Mouse (Mus musculus) frontal cortex, adult (tissue): ENCODE measurements at regions not wholly inside any gene's neighbourhood (a gene's known extent, or its start where the extent isn't known, plus 50 kb on each side); places are given as distances from the start of the nearest gene placed in this dataset.
A peak's percentile ranks its signal among the peaks of the same experiment; 100 is the strongest.

Experiments used
- ATAC-seq: cut with Nextera tagmentation; 2 replicates; pipeline ENCODE4 v1.9.2; 2017; ENCODE audit warnings: mild to moderate bottlenecking, moderate library complexity, mixed read lengths; ENCODE audit not compliant: low TSS enrichment

DNA sequence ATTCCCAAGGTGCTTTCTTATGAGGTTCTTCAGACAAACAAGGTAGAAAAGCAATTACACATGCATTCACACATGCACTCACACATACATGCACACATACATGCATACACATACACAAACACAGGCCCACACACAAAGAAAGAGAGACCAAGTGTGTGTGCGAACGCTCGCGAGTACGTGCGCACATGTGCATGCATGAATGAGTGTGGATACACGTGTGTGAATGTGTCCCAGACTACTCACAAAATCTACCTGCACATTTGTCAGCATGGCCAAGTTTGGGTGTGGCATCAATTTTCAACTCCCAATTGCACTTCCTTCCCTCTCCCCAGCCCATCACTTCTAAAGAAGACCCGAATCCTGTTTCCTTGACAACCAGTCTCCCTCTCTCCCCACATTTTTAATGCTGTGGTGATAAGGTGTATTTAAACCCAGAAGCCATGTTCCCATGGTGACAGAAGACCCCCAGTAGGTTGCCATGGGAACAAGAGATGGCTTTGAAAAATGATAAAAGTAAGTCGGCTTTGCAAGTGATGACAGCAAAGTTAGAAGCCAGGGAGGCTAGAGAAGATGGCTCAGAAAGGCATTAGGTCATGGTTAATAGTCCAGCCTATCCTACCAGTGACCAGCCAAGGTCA is 206.3 kb downstream of the Rpl10-ps3 start:
- ATAC-seq: no peak

DNA sequence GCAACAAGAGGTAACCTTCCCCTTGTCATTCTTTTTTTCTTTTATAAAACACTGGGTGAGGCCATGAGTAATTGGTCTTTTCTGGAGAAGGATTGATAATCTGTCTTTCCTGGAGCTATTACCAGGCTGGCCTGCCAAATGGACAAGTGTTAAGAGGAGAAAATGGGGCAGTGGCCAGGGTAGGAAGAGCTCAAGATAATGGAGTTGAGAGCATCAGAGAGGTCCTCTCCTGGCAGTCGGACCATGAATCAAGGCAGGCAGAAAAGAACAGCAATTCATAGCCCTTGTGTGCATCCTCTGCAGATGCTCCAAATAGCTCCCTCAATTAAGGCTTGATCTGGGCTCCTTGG is 208.2 kb downstream of the Rpl10-ps3 start:
- ATAC-seq: no peak

DNA sequence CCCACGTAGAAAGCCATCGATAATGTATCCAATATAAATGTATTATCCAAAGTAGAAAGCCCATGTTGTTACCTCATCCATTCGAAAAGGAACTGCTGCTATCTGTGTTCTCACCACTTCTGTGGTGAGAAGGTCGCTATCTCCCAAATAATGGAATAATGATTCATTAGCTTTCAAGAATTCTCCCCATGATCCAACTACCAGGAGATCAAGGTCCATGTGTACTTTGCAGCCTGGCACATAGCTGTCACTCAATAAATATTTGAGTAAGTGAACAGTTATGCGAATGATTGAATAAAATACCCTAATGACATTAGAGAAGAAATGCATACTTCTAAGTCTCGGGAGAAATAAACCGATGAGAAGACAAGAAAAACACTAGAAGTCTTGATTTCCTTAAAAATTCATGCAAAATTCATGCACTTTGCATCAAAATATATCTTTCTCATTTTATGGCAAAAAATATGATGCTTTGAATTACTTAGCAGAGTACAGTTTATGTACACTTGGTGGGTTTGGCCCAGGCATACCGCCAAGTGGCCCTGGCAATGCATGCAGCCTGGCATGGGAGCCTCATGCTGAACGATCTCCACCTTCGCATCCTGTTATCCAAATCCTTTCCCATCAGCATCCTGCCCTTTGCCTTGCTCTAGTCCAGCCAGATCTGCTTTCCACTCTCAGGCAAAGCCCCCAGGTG is 208.7 kb downstream of the Rpl10-ps3 start:
- ATAC-seq: no peak

DNA sequence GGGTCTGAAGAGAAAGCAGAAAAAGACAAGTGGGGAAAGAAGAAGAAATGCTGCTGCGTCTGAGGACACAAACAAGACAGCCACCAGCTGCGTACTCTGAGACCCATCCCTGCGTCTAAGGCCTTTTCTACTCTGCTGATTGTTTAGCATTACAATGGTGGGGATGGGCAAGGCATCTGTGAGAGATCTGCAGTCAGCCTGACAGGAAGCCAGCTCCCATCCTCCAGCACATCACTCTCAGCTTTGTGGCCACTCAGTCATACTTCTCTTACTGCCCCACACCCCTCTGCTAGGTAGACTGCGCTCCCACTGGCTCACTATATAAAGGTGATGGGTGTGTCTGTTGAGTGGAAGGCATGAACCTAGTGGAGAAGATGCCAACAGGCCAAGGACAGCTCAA is 220.5 kb downstream of the Rpl10-ps3 start:
- no peak for ATAC-seq

DNA sequence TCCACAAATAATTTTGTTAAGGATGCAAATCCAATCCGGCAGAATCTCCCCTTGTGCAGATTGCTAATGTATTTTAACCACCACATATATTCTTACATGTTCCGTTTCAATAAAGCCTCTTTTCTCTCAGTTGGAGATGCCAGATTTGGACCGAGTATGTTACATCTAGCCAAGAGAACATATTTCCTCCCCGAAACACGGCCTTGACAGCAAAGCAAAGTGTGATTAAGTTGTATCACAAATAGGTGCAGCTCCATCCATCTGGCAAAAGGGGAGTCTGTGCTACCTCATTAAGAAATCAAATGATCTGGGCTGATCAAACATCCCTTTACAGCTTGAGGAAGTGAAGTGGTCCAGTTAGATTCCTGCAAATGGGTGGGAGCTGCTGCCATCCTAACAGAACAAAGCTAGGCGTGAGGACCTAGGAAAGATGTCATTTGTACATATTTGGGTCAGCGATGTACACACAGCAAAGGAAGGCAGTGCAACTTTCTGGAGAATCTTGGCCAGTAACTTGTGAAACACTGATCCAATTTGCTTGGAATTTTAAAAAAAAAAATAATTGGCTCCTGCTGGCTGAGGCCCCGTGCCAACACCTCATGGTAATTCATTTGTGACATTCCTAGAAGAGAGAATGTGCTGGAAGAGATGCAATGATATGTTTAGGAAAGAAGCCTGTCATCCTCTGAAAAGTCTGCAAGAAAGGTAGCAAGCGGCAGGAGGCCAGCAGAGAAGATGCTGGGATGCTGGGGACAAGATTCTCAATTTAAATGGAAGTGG is 223.8 kb downstream of the Rpl10-ps3 start:
- ATAC-seq: peak; percentile 13; the same call in 1 of the 2 replicates

DNA sequence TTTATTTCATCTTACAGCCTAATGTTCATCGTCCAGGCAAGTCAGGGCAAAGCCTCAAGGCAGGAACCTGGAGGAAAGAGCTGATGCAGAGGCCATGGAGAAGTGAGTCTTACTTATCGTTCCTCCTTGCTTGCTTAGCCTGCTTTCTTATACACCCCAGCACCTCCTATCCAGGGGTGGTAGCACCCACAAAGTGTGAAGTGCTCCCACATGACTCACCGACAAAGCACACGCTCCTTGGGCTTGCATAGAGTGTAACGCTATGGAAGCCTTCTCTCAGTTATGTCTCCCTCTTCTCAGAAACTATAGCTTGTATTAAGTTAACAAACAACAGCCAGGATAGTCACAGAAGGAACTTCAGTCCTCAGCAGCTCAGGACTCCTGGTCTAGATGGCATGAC is 225.4 kb downstream of the Rpl10-ps3 start:
- ATAC-seq: peak; percentile 83

DNA sequence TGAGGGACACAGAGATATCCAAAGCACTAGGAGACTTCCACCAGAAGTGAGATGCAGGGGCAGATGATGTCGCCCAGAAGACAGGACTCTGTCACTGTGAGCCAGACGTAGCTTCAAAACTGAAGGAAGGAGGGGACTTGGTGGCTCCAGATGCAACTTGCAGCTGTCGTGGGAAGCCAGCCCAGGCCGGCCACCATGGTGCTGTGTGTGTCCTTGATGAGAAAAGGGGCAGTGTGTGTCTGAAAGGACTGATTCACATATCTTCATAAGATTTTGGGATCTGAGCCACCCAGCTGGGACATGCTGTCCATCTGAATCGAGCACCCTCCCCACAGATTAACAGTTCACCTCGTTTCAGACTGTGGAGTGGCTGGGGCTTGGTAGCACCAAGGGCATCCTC is 226.2 kb downstream of the Rpl10-ps3 start:
- no peak for ATAC-seq

DNA sequence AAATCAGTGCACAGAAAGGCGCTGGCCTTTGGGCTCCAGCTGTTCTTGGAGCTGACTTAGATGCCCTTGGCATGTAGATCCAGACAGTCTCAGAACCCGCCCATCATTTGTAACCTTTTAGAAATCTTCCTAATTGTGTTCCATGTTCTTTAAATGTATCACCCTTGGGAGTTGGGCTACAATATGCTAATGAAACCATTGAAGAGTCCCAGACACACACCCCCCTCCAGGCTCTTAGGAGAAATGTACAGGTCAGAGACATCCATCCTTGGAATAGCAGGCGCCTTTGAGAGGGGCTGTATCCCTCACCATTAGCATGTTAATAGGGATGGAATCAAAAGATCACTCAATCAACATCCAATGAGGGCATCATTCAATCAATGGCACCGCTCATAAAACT is 238.2 kb downstream of the Rpl10-ps3 start:
- ATAC-seq: no peak

DNA sequence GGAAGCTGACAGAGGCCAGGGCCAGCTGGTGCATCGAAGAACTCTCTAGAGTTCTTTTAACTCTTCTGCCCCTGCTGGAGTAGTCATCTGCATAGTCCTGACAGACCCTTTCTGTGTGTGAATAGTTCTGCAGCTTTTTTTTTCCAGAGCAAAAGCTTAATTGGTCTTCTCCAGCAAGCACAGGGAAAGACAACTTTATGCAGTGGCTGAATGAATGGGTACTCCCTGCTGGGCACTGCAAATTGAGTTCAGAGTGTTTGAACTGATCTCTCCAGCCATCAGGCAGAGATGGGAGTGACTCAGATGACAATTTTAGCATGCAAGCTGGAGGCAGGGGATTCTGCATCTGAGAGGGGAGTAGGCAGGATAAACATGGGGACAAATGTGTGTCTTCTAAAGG is 242.0 kb downstream of the Rpl10-ps3 start:
- 0 out of 2 replicates have a peak, but pooled peaks have one; percentile 31 for ATAC-seq

DNA sequence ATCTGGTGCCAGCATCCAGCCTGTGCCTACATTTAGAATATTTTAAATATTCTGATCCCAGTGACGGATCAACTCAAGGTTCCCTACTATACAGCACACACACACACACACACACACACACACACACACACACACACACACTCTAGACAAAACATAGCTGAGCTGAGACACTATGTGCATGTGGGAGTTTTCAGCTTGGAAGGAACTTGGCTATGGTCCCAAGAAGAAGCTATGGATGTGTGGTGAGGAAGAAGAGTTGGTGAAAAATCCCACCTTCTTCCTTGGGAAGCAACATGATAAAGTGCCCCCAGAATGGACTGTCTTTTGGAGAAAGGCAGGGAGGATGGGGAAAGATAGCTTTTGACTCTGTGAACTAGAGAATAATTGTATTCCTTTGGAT is 243.7 kb downstream of the Rpl10-ps3 start:
- ATAC-seq: peak; percentile 20; the same call in 1 of the 2 replicates

DNA sequence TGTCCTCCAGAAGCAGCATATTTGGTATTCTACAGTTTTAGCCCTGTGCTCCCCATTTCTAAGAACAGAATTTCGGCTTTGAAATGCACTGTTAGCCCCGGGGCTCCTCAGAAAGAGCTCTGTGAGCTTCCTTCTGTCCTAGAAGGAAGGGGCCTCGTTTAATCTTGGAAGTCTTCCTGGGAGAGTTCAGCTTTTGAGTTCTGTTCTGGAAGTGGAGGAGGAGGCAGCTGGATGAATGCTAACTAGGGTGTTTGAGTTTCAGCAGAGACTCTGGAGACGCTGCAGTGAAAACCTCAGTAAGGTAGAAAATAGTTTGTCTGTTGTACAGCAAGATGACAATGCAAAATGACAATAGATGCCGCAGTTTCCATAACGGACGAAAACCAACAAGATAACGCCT is 253.8 kb downstream of the Rpl10-ps3 start:
- ATAC-seq: peak; percentile 94

DNA sequence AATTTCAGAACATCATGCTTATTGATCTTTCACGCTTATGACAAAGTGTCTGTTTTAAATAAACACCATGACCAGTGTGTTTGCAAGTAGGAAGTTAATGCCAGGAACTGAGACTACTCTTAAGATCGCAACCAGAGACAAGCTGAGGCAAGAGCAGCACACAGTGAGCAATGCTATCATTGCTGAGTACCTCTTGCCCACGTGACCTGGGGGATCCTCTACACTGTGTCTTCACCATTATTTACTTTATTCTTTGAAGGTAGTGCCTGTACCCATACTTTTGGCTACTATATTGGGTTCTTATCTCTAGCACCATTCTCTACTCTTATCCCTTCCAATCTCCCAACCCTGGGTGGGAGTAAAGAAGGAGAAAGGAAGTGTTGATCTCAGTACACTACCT is 254.9 kb downstream of the Rpl10-ps3 start:
- no peak for ATAC-seq

DNA sequence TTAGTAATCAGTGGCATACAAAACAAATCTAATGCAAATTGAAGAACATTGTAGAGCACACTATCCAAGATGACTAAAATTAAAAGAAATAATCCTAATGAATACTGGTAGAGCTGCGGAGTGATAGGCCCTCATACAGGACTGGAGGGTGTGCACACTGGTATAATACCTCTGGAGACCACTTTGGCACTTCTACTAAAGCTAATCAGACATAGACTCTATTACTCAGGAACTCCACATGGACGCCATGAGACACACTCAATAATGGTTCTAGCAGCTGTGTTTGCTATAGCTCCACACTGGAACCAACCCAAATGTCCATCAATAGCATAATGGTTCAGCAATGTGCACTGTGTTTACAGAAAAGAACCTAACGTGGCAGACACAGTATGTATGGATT is 264.6 kb downstream of the Rpl10-ps3 start:
- no peak for ATAC-seq

DNA sequence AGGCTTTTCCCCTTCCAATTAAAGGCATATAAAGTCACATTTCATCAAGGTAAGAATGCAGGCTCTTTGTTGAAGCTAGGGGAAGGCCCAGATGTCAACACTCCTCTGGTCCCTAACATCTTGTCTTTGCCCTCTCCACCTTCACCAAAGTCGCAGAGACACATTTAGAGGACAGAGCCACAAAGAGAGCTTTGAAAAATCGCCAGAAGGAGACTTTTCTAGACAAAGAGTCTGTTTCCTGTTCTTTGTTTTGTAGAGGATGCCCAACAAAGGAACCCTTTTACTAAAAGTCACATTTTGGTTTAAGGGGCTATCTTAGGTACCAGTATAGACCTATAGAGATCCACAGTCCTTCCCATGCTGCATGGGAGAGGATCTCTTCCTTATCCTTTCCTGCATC is 269.9 kb upstream of the Ncam1 start:
- no peak for ATAC-seq

DNA sequence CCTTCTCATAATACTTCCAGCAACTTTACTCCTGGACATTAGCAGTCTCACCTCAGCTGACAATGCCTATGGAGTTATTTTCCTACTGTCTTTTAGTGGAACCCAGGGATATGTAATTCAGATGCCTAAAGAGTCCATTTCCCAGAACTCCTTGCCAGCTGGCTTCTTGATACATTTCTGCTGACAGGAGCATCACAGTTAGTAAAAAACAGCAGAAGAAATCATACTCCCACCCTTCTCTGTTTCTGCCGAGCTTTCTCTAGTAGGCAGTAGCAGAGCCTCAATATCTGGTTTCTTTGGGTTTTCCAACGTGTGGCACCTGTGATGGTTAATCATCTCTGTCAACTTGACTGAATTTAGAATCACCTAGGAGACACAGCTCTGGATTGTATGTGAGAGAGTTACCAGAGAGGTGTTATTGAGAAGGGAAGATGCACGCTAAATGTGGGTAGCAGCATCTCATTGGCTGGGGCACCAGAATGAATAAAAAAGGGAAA is 269.1 kb upstream of the Ncam1 start:
- peak; percentile 62 for ATAC-seq

DNA sequence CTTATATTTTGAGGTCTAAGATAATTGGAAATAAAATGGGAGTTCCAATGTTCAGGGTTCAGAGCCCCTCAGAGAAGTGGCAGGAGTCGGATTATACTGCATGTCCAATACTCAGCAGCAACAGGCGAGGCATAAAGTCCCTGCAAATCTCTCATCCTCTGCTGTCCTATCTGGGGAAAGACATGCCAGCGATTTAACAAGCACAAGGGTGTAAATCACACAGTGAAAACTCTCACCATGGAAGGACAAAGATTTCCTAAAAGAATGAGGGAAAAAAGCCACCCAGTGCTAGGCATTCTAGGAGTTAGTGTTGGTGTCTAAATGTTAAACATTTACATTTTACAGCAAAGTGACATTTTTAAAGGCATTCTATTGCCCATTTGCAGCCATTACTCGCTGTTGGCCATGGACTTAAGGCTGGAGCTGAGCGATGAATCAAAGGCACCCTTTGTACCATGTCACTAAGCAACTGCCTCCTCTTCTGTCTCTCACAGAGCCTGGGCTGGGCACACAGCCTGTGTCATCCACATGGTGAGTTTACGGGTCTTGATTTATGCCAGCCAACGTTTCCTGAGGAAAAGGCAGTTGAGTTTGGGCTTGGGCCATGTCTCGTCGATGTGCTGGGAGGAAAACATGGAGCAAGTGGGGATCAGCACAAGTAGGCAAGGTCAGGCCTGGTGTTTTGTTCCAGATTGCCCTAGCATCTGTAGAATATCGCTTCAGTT is 265.9 kb upstream of the Ncam1 start:
- ATAC-seq: peak; percentile 58; the same call in 1 of the 2 replicates

DNA sequence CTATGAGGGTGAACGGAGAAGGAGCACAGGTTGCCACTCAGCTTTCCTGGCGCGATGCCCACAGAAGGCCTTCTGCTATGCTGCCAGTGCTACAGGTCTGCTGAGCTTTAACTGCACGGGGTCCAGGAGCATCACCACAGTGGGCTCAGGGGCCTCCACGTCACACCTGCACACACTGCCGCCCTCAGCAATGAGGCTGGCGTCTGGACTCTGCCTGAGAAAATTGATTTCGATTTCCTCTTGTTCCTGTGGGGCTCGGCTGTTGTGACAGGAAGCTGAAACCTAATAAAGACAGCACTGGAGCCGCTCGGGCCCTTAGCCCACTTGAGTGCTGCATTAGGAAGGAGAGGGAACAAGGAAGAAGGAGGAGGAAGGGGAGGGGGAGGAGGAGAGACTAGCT is 239.5 kb upstream of the Ncam1 start:
- ATAC-seq: no peak

DNA sequence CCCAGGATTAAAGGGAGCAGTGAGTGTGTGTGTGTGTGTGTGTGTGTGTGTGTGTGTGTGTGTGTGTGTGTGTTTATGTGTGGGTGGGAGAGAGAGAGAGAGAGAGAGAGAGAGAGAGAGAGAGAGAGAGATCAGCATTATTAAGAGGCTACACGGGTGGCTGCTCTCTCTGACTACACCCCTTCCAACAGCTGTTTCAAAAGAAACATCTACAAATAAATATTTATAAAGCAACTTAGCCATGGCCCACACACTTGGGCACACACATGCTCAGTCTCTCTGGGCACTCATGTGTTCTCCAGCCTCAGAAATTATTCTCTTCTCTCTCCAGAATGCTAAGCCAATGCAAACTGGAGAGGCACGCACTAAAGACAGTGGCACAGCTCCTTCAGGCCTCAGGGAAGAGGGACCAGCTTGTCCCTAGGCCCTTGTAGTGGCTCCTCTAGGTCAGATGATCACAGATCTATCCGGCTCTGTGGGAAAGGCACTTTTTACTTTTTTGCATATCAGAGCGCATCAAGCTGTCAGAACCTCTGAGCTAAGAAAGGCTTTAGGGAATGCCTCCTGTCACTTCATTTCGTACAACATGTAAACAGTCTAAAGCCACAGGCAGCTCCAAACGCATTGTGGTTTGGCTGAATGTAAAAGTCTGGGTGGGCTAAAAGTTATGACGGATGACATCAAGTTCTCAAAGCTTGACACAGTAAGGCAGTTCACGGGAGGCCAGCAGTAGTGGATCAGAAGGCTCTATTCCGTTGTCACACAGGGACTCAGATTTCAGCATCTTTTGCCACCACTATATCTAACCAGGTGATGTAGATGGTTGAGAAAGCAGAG is 233.8 kb upstream of the Ncam1 start:
- no peak for ATAC-seq

DNA sequence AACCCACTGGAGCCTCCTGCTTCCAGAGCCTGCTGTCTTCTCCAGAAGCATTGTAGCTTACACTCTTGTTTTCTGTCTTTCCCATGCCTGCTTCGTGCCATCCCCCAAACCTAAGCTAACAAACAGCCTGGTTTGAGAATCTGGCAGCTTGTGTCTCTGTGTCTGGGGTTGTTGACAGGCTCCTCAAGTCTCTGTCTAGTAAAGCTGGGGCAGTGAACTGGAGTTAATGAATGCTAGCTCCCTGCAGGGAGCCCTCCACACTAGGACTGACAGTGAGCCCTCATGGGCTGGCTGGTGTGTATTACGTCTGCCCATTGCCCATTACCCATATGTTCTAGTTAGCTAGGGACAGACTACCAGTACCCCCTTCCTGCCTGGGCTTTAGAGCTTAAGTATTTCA is 232.6 kb upstream of the Ncam1 start:
- ATAC-seq: no peak

DNA sequence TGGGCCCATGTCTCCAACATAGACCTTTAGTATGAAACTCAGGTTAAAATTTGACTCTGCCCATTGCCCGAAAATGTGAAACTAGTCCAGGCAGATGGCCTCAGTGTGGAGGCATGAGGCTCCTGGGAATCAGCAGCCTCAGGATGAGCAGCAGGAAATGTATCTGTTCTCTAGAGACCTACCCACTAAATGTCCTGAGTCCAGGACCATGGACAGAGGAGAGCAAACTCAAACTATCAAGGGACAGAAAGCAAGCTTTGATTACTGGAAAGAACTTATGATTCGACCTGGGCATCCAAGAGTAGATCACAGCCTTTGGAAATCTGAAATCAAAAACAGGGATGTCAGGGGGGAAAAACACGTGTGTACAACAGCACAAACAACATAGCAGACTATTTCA is 230.3 kb upstream of the Ncam1 start:
- no peak for ATAC-seq

DNA sequence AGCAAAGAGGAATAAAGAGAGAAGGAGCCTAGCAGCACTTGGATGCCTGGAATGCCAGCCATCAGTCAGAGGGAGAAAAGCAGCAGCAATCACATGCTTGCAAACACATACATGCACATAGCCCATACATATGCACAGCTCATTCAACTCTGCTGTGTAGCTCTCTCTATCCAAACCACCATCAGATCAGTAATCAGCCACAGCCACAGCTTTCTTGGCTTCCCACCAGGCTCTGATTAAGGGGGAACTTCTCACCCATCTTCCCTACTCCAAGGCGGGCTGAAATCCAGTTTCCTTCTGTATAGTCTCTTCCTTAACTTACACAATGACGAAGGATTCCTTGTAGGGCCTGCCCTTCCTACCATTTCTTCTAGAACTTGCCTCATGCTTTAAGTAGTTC is 229.8 kb upstream of the Ncam1 start:
- no peak for ATAC-seq
